Mouse (Mus musculus) bone marrow, adult 2 months (tissue): ENCODE measurements around the gene B3gnt4. TPM values are rescaled to one million over a fixed set of nuclear protein-coding genes. Genes with fewer than 3 reads are reported as not detected.
A peak's percentile ranks its signal among the peaks of the same experiment; 100 is the strongest.
"Not testable (repeated sequence)": the region's sequence is repeated elsewhere in the genome, so short reads cannot be mapped to it uniquely, and the experiment has no call there.

Experiments used
- H3K27ac ChIP-seq: fragments of 200-500 bp; 2 replicates; pipeline ENCODE4 v1.5.1; 2012; ENCODE audit warnings: low read depth, mild to moderate bottlenecking, control low read depth, inconsistent platforms, low read length; ENCODE audit not compliant: control insufficient read depth, poor library complexity, insufficient read depth
- H3K4me1 ChIP-seq: fragments of 200-500 bp; 2 replicates; pipeline ENCODE4 v1.6.1; 2011; ENCODE audit warnings: low read length; ENCODE audit not compliant: control insufficient read depth, insufficient read depth
- H3K4me3 ChIP-seq: fragments of 200-500 bp; replicated peaks from 2 replicates; pipeline ENCODE3; 2011; ENCODE audit warnings: mild to moderate bottlenecking, low read depth, low read length, control low read depth; ENCODE audit not compliant: control insufficient read depth
- CTCF ChIP-seq: fragments of 200-500 bp; IDR thresholded peaks from 2 replicates; pipeline ENCODE4 v1.5.1; 2011; ENCODE audit warnings: low read length, control low read depth; ENCODE audit not compliant: control insufficient read depth, insufficient read depth
- POLR2A ChIP-seq: fragments of 200-500 bp; IDR thresholded peaks from 2 replicates; pipeline ENCODE4 v1.6.1; 2011; ENCODE audit warnings: low read depth, mild to moderate bottlenecking, control low read depth, low read length, borderline replicate concordance; ENCODE audit not compliant: control insufficient read depth
- WGBS: fragments of 180-500 bp; shearing (Covaris S2); methylation state at CpG from one replicate; pipeline ENCODE4 v1.1.7; 2018; 5-methylcytosine and 5-hydroxymethylcytosine counted together
- polyA plus RNA-seq: library from polyadenylated mRNA; stranded (reverse); fragments of >200 nt; gene quantifications from 2 replicates; pipeline ENCODE4 v1.2.4, GENCODE M21; 2011; ENCODE audit warnings: low replicate concordance; ENCODE audit not compliant: missing spikeins, insufficient read depth, insufficient read length

The B3gnt4 gene
- polyA plus RNA-seq, 1 experiment, result not detected

GRCm38 (mm10) chr5:123499717-123500116, 10.5 kb upstream of the B3gnt4 start:
- WGBS, result 44% methylated on average over 4 of the region's 4 CpGs

GRCm38 (mm10) chr5:123501973-123502372, 8.3 kb upstream of the B3gnt4 start:
- H3K27ac ChIP-seq, result no peak overlapping the region
- no peaks in the 10 kb centered on the region for H3K4me1 ChIP-seq
- 38% methylated on average over 4 of the region's 4 CpGs for WGBS
- H3K4me3 ChIP-seq, result no peak overlapping the region
- TF ChIP-seq POLR2A (no peak), CTCF (no peak)

More at GRCm38 (mm10) chr5:123499717-123500116, 10.5 kb upstream of the B3gnt4 start:
- no peak overlapping the region for H3K4me3 ChIP-seq
- no peaks in the 10 kb centered on the region for H3K4me1 ChIP-seq
- TF ChIP-seq POLR2A, result no peak
- TF ChIP-seq CTCF, result peak; percentile 33; the same call in 1 of the 2 replicates
- no peak overlapping the region for H3K27ac ChIP-seq

- Histone ChIP-seq H3K4me3 (peak overlapping the region; percentile 25), H3K4me1 (peaks cover 3% of the 10 kb centered on the region), H3K27ac (no peak overlapping the region; the same call in 1 of the 2 replicates)
- no peak for TF ChIP-seq POLR2A
- no peak for TF ChIP-seq CTCF
- 2% methylated on average over 59 of the region's 59 CpGs for WGBS
Measured at GRCm38 (mm10) chr5:123507936-123508723, 2.1 kb upstream of the B3gnt4 start.

- no peak overlapping the region for H3K4me3 ChIP-seq
- 15% methylated on average over 12 of the region's 12 CpGs for WGBS
- H3K4me1 ChIP-seq, result peaks cover 3% of the 10 kb centered on the region
- H3K27ac ChIP-seq, result no peak overlapping the region
- TF ChIP-seq CTCF (no peak), POLR2A (no peak)
Measured at GRCm38 (mm10) chr5:123508921-123509320, 1.3 kb upstream of the B3gnt4 start.

GRCm38 (mm10) chr5:123511426-123511825, 1.2 kb downstream of the B3gnt4 start:
- not testable (repeated sequence) for H3K4me3 ChIP-seq, H3K27ac ChIP-seq, H3K4me1 ChIP-seq
- WGBS, result 71% methylated on average over 3 of the region's 3 CpGs

- no peak overlapping the region for H3K27ac ChIP-seq
- TF ChIP-seq CTCF (no peak), POLR2A (no peak)
- 65% methylated on average over 3 of the region's 3 CpGs for WGBS
- no peak overlapping the region for H3K4me3 ChIP-seq
- peaks cover 3% of the 10 kb centered on the region for H3K4me1 ChIP-seq
Measured at GRCm38 (mm10) chr5:123512102-123512501, 1.8 kb downstream of the B3gnt4 start.

GRCm38 (mm10) chr5:123514871-123515270, 4.6 kb downstream of the B3gnt4 start:
- H3K4me3 ChIP-seq, result no peak overlapping the region
- 89% methylated on average over 5 of the region's 5 CpGs for WGBS
- no peaks in the 10 kb centered on the region for H3K4me1 ChIP-seq
- TF ChIP-seq CTCF (no peak), POLR2A (no peak)
- H3K27ac ChIP-seq, result no peak overlapping the region

GRCm38 (mm10) chr5:123520666-123521065, 10.4 kb downstream of the B3gnt4 start:
- H3K27ac ChIP-seq, result no peak overlapping the region
- 92% methylated on average over 9 of the region's 9 CpGs for WGBS
- TF ChIP-seq POLR2A (no peak), CTCF (no peak)
- H3K4me1 ChIP-seq, result peaks cover 2% of the 10 kb centered on the region
- H3K4me3 ChIP-seq, result no peak overlapping the region

- 86% methylated on average over 1 of the region's 1 CpGs for WGBS
- TF ChIP-seq POLR2A, result no peak
- no peak for TF ChIP-seq CTCF
- H3K4me3 ChIP-seq, result no peak overlapping the region
- no peak overlapping the region for H3K27ac ChIP-seq
- H3K4me1 ChIP-seq, result peaks cover 2% of the 10 kb centered on the region
Measured at GRCm38 (mm10) chr5:123521621-123522020, 11.4 kb downstream of the B3gnt4 start.
